Mouse (Mus musculus): ENCODE results near the gene Spata21.

DNA sequence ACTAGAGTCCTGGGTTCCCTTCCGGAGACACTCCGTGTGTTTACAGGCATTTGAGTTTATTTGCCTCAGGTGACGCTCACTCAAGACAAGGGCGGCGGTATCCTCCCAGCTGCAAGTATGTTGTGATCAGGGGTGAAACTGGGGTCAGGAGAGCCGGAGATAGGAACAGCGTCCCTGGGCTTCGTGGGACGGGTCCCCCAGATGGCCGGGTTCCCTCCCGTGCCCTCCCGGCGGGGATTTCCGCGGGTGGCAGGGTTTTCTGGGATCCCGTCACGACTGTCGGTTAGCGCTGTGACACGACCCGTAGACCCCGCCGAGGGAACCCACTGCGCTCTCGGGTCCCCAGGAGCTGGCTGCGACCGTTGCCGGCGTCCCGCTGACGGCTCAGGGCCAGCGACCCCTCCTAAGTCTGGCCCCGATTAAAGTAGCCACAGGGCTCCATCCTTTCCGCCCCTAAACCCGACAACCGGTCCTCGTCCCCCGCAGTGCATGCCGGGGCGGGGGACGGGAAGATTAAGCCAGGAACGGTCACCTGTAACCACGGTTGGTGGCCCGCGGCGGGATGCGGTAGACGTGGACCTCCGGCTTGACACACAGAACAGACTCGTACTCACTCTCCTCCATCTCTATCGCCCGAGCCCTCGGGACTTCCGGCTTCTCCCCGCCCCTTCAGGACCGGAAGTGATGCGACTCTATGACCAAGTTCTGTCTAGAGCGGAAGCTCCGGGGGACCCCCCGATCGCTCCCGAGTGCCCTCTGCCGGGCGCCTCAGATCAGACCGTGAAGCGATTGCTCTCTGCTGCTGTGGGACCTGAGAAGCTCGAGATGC, 10.2 kb upstream of the Spata21 start, which contains the start of gene Necap2:
- TF ChIP-seq CTCF (IDR thresholded peaks at IDR 0.05; ENCODE audit: control insufficient read depth, insufficient read depth, insufficient read length) (no peak), USF1 (IDR thresholded peaks at IDR 0.05; ENCODE audit: low read depth) (no peak), MYOG (IDR thresholded peaks at IDR 0.05; ENCODE audit: control insufficient read depth, extremely low read depth, insufficient read length) (no peak), FOSL1 (IDR thresholded peaks at IDR 0.05; ENCODE audit: insufficient read depth, low read length, poor library complexity, severe bottlenecking) (no peak), MYOD1 (IDR thresholded peaks at IDR 0.05; ENCODE audit: control insufficient read depth, insufficient read length, low read depth) (no peak), MAX (IDR thresholded peaks at IDR 0.05) (no peak)

All from C2C12 (cell line).